Mouse (Mus musculus): ENCODE measurements around the gene 4930449I24Rik. TPM values are rescaled to one million over a fixed set of nuclear protein-coding genes. Genes with fewer than 3 reads are reported as not detected.
A peak's percentile ranks its signal among the peaks of the same experiment; 100 is the strongest.
"Not testable (repeated sequence)": the region's sequence is repeated elsewhere in the genome, so short reads cannot be mapped to it uniquely, and the experiment has no call there.

The 4930449I24Rik gene
- total RNA-seq (2021) = not detected in 2 replicates
- long read RNA-seq, experiment 1 = 0 reads
- long read RNA-seq, experiment 2 = 0 reads

- DNase-seq = not testable (repeated sequence)
These were observed at the start of gene 4930449I24Rik for GRCm38 (mm10) chr5:146502099-146502498. Gene 4930449I24Rik (plus strand): TSS chr5:146502399.

- no peak for DNase-seq
These were observed 48.6 kb upstream of the 4930449I24Rik start for GRCm38 (mm10) chr5:146453556-146453955.

GRCm38 (mm10) chr5:146461612-146462011 lies 40.6 kb upstream of the 4930449I24Rik start:
- DNase-seq = peak; percentile 34

- no peak for DNase-seq
These were observed 35.5 kb upstream of the 4930449I24Rik start for GRCm38 (mm10) chr5:146466663-146467062.

- no peak for DNase-seq
These were observed 33.9 kb upstream of the 4930449I24Rik start for GRCm38 (mm10) chr5:146468311-146468710.

GRCm38 (mm10) chr5:146470821-146471220 lies 31.4 kb upstream of the 4930449I24Rik start:
- DNase-seq = no peak

- DNase-seq = no peak
These were observed 30.9 kb upstream of the 4930449I24Rik start for GRCm38 (mm10) chr5:146471311-146471710.

GRCm38 (mm10) chr5:146471821-146472220 lies 30.4 kb upstream of the 4930449I24Rik start:
- DNase-seq = peak; percentile 74

GRCm38 (mm10) chr5:146479564-146479963 lies 22.6 kb upstream of the 4930449I24Rik start:
- DNase-seq = peak; percentile 53

GRCm38 (mm10) chr5:146481665-146482064 lies 20.5 kb upstream of the 4930449I24Rik start, which contains the start of gene Gm6408:
Gene Gm6408 (plus strand): TSS chr5:146481965.
- not testable (repeated sequence) for DNase-seq

GRCm38 (mm10) chr5:146488959-146489358 lies 13.2 kb upstream of the 4930449I24Rik start:
- DNase-seq = peak; percentile 66

- not testable (repeated sequence) for DNase-seq
These were observed 11.1 kb upstream of the 4930449I24Rik start, which contains the start of gene Gm6370 for GRCm38 (mm10) chr5:146491063-146491462. Gene Gm6370 (plus strand): TSS chr5:146491363.

GRCm38 (mm10) chr5:146513823-146514222 lies 11.6 kb downstream of the 4930449I24Rik start, which contains the start of gene Gm3402:
Gene Gm3402 (plus strand): TSS chr5:146514123.
- DNase-seq = not testable (repeated sequence)

GRCm38 (mm10) chr5:146525501-146525900 lies 23.3 kb downstream of the 4930449I24Rik start, which contains the start of gene Gm3404:
Gene Gm3404 (plus strand): TSS chr5:146525801.
- not testable (repeated sequence) for DNase-seq

- not testable (repeated sequence) for DNase-seq
These were observed 35.1 kb downstream of the 4930449I24Rik start, which contains the start of gene Gm3409 for GRCm38 (mm10) chr5:146537347-146537746. Gene Gm3409 (plus strand): TSS chr5:146537647.

Other genes starting within 250 kb of the 4930449I24Rik start
- gene Wasf3, start 117.4 kb upstream of the 4930449I24Rik start, total RNA-seq (2021) = 19.2 and 21.2 TPM in 2 replicates
- not detected in 2 replicates for gene Gm6408, start 20.4 kb upstream of the 4930449I24Rik start, total RNA-seq (2021)
- gene Gm6370, start 11.0 kb upstream of the 4930449I24Rik start, total RNA-seq (2021) = not detected in 2 replicates
- not detected in 2 replicates for gene Gm3402, start 11.7 kb downstream of the 4930449I24Rik start, total RNA-seq (2021)
- not detected in 2 replicates for gene Gm3404, start 23.4 kb downstream of the 4930449I24Rik start, total RNA-seq (2021)
- not detected in 2 replicates for gene Gm3409, start 35.2 kb downstream of the 4930449I24Rik start, total RNA-seq (2021)
- not detected in 2 replicates for gene Gm3415, start 53.7 kb downstream of the 4930449I24Rik start, total RNA-seq (2021)
- 0.48 TPM in 1 of 2 replicates, not detected in the other for gene Gpr12, start 82.8 kb downstream of the 4930449I24Rik start, total RNA-seq (2021)